Mouse (Mus musculus): Measurements from ENCODE around the gene Olfr1394.
"Not testable (repeated sequence)": the region's sequence is repeated elsewhere in the genome, so short reads cannot be mapped to it uniquely, and the experiment has no call there.

The Olfr1394 gene

GRCm38 (mm10) chr11:49191083-49191482, 36.9 kb downstream of the Olfr1394 start:
- no peak for DNase-seq

DNA sequence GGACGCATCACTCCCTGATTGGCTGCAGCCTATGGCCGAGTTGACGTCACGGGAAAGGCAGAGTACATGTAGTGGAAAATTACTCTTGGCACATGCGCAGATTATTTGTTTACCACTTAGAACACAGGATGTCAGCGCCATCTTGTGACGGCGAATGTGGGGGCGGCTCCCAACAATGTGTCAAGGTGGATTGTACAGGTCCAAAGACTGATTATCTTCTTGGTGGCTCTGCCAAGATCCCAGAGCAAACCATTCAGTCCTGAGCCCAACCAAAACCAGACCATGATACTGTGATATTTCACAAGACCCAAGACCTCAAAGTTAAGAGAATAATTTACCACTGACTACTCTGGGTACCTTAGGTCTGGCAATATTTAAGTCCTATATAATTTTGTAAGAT, 40.6 kb downstream of the Olfr1394 start:
- not testable (repeated sequence) for DNase-seq

DNA sequence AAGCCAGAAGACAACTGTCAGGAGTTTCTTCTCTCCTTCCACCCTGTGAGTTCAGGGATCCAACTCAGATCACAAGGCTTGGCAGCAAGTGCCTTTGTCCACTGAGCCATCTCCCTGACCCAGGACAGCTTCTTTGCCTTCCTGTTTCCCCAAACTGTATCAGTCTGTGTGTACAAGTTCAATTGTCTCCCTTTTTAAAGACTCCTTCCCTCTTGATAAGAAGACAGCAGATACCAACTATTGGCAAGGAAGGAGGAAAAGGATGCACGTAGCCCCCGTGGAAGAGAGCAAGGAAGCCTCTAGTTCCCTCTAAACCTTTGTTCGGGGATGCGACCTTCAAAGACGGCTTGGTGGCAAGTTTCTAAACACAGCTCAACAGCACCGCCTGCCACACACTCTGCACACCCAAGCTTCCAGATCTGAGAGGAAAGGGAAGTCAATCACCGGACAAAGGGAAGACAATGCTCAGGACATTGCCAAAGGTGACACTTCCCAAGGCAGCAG, 41.7 kb downstream of the Olfr1394 start:
- peak; percentile 40 to 45 for DNase-seq

GRCm38 (mm10) chr11:49200666-49201065, 46.5 kb downstream of the Olfr1394 start:
- DNase-seq, result no peak

- DNase-seq, result no peak
Measured at GRCm38 (mm10) chr11:49201142-49201541, 47.0 kb downstream of the Olfr1394 start.

- no peak for DNase-seq
Measured at GRCm38 (mm10) chr11:49202071-49202470, 47.9 kb downstream of the Olfr1394 start.

DNA sequence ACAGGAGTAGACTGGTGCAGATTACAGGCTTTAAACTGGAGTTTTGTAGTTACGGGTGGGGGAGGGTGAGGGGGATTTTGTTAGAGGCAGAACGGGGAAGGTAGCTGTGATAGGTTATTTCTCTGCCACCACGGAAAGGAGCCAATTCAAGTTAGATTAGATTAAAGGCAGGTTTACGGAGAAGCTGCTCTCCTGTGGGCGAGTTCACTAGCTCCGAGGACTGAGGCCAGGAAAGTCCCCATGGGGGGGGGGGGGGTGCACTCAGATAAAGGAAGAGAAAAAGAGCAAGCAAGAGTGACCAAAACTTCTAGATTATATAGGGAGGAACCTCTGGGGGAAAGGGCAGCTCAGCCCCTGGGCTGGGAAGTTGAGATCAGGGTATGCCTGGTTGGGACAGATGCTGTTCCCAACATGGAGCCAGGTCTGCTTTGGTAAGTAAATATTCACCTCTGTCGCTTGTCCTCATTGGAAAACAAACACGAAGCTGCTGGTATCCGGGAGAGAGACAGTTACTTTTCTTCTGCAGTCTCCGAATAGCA, 48.4 kb downstream of the Olfr1394 start:
- DNase-seq, result peak; percentile 24 to 33

DNA sequence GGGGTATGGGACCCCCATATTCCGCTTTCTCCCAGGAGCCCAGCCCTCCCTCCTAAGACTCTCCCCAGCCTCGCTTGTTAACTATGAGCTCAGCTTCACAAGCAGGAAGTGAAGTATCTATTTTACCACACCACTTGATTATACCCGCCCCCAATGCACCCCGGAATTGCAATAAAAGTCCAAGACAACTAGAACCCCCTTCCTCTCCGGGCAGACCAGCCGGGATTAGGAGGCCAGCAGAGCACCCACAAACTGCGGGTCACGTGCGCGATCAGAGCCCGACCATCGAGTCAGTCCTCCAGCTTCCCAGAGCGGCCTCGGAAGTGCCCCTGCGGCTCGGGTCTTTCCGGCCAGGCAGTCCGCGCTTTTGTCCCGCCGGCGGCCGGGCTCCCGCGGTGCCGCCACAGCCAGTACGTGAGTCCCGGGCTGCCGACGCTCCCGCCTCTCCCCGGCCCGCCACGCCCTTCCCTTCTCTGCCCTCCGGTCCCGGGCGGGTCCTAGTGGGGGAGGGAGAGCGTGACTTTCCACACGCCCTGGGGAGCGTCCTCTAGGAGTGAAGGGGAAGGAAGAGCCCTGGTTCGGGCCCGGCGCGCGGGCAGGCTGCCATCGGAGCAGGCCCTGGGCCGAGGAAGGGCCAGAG, 49.1 kb downstream of the Olfr1394 start, which contains the start of gene Zfp62:
TSS of gene Zfp62 (plus strand) at position 164 of the 640 bp plus-strand sequence.
- DNase-seq, result peak; percentile 88 to 89

- peak; percentile 47 to 53 for DNase-seq
Measured at GRCm38 (mm10) chr11:49203771-49204497, 49.8 kb downstream of the Olfr1394 start.

- no peak for DNase-seq
Measured at GRCm38 (mm10) chr11:49205080-49205590, 51.0 kb downstream of the Olfr1394 start.

GRCm38 (mm10) chr11:49207495-49207894, 53.3 kb downstream of the Olfr1394 start:
- no peak for DNase-seq

Measured in thymus, postnatal 36 days (tissue).